Mouse (Mus musculus) right cerebral cortex, postnatal 36 days (tissue): ENCODE measurements at regions not wholly inside any gene's neighbourhood (a gene's known extent, or its start where the extent isn't known, plus 50 kb on each side); places are given as distances from the start of the nearest gene placed in this dataset.

Experiments used
- DNase-seq, 2 experiments: peaks; one replicate each; pipeline ENCODE4 v3.0.0; 2022; ENCODE audit warnings: low spot score in 2 of 2, mixed read lengths in 1 of 2

GRCm38 (mm10) chr6:51754239-51754681 is 230.6 kb downstream of the Snx10 start:
- no peak for DNase-seq

GRCm38 (mm10) chr6:51757131-51757530 is 233.4 kb downstream of the Snx10 start:
- no peak for DNase-seq

- DNase-seq = no peak
These were observed 234.0 kb downstream of the Snx10 start for GRCm38 (mm10) chr6:51757746-51758145.

GRCm38 (mm10) chr6:51758781-51759180 is 235.1 kb downstream of the Snx10 start:
- DNase-seq = no peak

- no peak for DNase-seq
These were observed 236.7 kb downstream of the Snx10 start for GRCm38 (mm10) chr6:51760372-51760771.

- DNase-seq = no peak
These were observed 237.8 kb downstream of the Snx10 start for GRCm38 (mm10) chr6:51761506-51761905.

- no peak for DNase-seq
These were observed 242.8 kb downstream of the Snx10 start for GRCm38 (mm10) chr6:51766482-51766881.

GRCm38 (mm10) chr6:51767582-51768341 is 244.1 kb downstream of the Snx10 start:
- no peak for DNase-seq

- no peak for DNase-seq
These were observed 241.3 kb downstream of the Skap2 start for GRCm38 (mm10) chr6:51771001-51771400.

GRCm38 (mm10) chr6:51771424-51771823 is 240.9 kb downstream of the Skap2 start:
- DNase-seq = no peak

- no peak for DNase-seq
These were observed 237.6 kb downstream of the Skap2 start for GRCm38 (mm10) chr6:51774771-51775170.

GRCm38 (mm10) chr6:51785615-51786014 is 226.7 kb downstream of the Skap2 start:
- DNase-seq = no peak

GRCm38 (mm10) chr6:51786836-51787235 is 225.5 kb downstream of the Skap2 start:
- no peak for DNase-seq

GRCm38 (mm10) chr6:51788156-51788555 is 224.2 kb downstream of the Skap2 start:
- no peak for DNase-seq

- DNase-seq = no peak
These were observed 222.1 kb downstream of the Skap2 start for GRCm38 (mm10) chr6:51790293-51790692.

- no peak for DNase-seq
These were observed 221.7 kb downstream of the Skap2 start for GRCm38 (mm10) chr6:51790693-51791092.

- no peak for DNase-seq
These were observed 217.0 kb downstream of the Skap2 start for GRCm38 (mm10) chr6:51795300-51795699.

- no peak for DNase-seq
These were observed 213.6 kb downstream of the Skap2 start for GRCm38 (mm10) chr6:51798577-51799240.

GRCm38 (mm10) chr6:51805656-51806055 is 206.7 kb downstream of the Skap2 start:
- no peak for DNase-seq
